Mouse (Mus musculus) E14TG2a.4 (cell line): Measurements from ENCODE around the gene Loxl1.

Experiments
- H3K27me3 ChIP-seq: 2 replicates; pipeline ENCODE4 v1.6.1; 2014; ENCODE audit warnings: low read length, control low read depth; ENCODE audit not compliant: insufficient read depth
- H3K36me3 ChIP-seq: 2 replicates; pipeline ENCODE4 v1.6.1; 2014; ENCODE audit warnings: low read length, control low read depth; ENCODE audit not compliant: insufficient read depth
- H3K4me1 ChIP-seq: replicated peaks from 2 replicates; pipeline ENCODE4 v1.6.1; 2014; ENCODE audit warnings: low read depth, low read length, control low read depth
- H3K4me3 ChIP-seq: replicated peaks from 2 replicates; pipeline ENCODE4 v1.5.1; 2014; ENCODE audit warnings: mild to moderate bottlenecking, low read length
- H3K9me3 ChIP-seq: 2 replicates; pipeline ENCODE4 v1.6.1; 2014; ENCODE audit warnings: low read length, control low read depth
- CTCF ChIP-seq: conservative IDR thresholded peaks from 2 replicates; pipeline ENCODE4 v1.5.1; 2014; ENCODE audit warnings: low read length
- NANOG ChIP-seq: IDR thresholded peaks from 2 replicates; pipeline ENCODE4 v1.6.1; 2014; ENCODE audit warnings: borderline replicate concordance, low read length, mixed read lengths
- POU5F1 ChIP-seq: IDR thresholded peaks from 2 replicates; pipeline ENCODE4 v1.6.1; 2014; ENCODE audit warnings: low read length, borderline replicate concordance

Loxl1 gene

DNA sequence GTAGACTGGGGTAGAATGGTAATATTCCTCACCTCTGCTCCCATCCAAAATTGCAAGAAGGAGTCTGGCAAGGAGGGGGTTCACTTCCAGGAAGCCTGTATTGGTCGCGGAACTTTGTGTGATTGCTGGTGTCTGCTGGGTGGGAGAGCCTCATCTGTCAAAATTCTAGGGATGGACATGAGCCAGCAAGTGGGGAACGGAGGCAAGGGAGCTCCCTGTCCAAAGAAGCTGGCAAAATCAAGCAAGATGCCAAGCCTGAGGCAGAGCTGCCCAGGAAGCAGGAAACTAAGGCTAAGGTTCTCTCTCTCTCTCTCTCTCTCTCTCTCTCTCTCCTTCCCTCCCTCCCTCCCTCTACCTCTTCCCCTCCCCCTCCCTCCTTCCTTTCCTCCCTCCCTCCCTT, 4.4 kb upstream of the Loxl1 start:
- no peak for TF ChIP-seq POU5F1
- TF ChIP-seq NANOG: no peak
- TF ChIP-seq CTCF: no peak
- H3K4me3 ChIP-seq: no peak overlapping the region
- H3K27me3 ChIP-seq: peaks cover 67% of the 10 kb centered on the region
- peaks cover 18% of the 10 kb centered on the region for H3K4me1 ChIP-seq
- no peaks in the 10 kb centered on the region for H3K36me3 ChIP-seq
- H3K9me3 ChIP-seq: peaks cover 4% of the 10 kb centered on the region; the same call in 1 of the 2 replicates

DNA sequence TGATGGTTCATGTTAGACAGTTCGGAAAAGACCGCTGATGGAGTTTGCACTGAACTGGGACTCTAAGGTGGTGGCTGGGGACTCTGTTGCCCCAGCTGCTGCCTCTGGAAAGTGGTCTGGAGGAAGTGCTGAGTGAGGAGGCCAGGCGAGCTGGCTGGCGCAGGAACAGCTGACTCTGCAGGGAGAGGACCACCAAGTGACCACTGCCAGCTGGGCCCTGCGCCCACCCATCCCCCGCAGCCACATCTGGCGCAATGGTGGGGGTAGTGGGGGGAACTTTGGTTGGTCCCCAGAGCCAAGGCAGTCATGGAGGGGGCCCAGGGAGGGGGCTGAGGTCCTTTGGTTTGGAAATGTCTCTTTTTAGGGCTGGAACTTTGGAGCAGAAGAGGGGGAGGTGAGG, 3.8 kb upstream of the Loxl1 start:
- no peak overlapping the region for H3K4me3 ChIP-seq
- H3K27me3 ChIP-seq: peaks cover 73% of the 10 kb centered on the region
- H3K36me3 ChIP-seq: no peaks in the 10 kb centered on the region
- no peak for TF ChIP-seq NANOG
- TF ChIP-seq POU5F1: no peak
- TF ChIP-seq CTCF: no peak
- peaks cover 18% of the 10 kb centered on the region for H3K4me1 ChIP-seq
- peaks cover 2% of the 10 kb centered on the region; the same call in 1 of the 2 replicates for H3K9me3 ChIP-seq

DNA sequence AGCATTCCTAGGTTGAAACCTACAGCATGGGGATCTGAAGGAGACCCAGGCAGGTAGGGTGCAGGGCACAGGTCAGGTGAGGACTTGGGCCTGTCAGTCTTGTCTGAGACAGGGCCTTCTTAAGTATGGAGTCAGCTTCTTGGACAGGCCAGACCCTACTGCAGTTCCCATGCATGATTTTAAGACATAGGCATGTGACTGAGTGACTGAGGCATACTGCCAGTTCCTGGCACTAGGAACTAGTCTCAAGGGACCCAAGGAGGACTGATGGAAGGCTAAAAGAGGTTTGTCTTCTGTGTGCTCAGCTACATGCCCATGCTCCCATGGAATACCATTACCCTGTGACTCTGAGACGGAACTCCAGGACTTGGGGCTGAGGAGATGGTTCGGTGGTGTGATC, 2.9 kb upstream of the Loxl1 start:
- H3K36me3 ChIP-seq: no peaks in the 10 kb centered on the region
- H3K4me3 ChIP-seq: no peak overlapping the region
- H3K9me3 ChIP-seq: no peaks in the 10 kb centered on the region
- peaks cover 80% of the 10 kb centered on the region for H3K27me3 ChIP-seq
- TF ChIP-seq POU5F1 (no peak), NANOG (no peak), CTCF (no peak)
- peaks cover 25% of the 10 kb centered on the region for H3K4me1 ChIP-seq

DNA sequence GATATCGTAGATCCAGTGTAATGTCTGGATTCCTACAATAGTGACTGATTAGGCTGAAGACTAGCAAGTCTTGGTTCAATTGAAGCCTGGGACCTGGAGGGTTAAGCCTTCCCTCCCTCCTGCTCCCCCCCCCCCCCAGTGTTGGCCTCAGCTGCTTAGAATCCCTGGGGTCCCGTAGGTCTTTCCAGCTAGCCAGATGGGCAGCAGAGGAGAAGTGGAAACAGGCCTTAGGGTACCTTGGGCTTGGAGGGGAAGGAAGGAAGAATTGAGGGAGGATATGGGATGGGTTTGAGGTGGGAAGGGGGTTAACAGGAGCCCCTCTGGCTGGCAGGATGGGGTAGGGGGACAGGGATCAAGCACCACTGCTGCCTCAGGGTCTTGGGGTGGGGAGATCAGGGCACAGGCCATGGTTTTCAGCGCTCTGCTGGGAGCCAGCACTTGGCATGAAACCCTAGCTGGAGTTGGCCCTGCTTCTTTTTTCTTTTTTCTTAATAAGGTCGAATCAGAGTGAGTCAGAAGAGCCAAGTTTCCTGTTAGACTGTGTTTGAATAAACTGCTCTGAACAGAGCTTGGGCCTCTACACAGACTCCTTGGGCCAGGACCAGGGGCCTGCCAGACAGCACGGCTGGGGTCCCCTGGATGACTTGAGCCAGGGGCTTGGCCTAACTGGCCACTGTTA, 1.8 kb upstream of the Loxl1 start:
- H3K27me3 ChIP-seq: peaks cover 86% of the 10 kb centered on the region
- H3K36me3 ChIP-seq: no peaks in the 10 kb centered on the region
- H3K4me3 ChIP-seq: no peak overlapping the region
- peaks cover 26% of the 10 kb centered on the region for H3K4me1 ChIP-seq
- no peaks in the 10 kb centered on the region for H3K9me3 ChIP-seq
- TF ChIP-seq POU5F1 (no peak), NANOG (no peak), CTCF (no peak)

DNA sequence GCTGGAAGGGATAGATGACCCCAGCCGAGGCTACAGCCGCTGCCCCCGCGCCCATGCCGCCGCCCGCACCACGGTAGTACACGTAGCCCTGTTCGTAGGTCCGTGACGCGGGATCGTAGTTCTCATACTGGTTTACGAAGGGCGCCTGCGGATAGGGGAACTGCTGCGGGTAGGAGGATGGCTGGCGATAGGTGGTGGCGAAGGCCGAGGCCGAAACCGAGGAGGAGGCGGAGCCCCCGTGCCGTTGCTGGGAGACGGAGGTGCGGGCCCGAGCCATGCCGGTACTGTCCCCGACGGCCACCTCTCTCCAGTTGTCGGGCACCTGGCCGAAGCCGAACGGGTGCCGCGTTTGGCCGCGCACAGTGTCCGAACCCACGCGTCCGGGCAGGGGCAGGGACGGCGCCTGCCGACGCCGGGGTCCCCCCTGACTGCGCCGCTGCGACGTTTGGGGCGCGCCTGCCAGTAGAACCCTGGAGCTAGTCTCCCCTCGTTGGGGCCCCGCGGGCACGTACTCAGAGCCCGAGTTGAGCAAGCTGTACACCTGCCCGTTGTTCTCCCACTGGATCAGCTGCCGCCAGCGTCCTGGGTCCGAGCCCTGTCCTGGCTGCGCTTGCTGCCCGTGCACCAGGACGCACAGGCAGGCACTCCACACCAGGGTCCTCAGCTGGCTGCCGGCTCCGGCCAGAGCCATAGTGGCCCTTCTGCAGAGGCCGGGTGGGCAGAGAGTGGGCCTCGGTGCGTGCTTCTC, 616 bp downstream of the Loxl1 start:
- Histone ChIP-seq H3K36me3 (no peaks in the 10 kb centered on the region), H3K9me3 (no peaks in the 10 kb centered on the region), H3K27me3 (peaks cover 89% of the 10 kb centered on the region), H3K4me3 (peak overlapping the region; percentile 77), H3K4me1 (peaks cover 35% of the 10 kb centered on the region)
- TF ChIP-seq CTCF: no peak
- no peak for TF ChIP-seq POU5F1
- TF ChIP-seq NANOG: no peak

DNA sequence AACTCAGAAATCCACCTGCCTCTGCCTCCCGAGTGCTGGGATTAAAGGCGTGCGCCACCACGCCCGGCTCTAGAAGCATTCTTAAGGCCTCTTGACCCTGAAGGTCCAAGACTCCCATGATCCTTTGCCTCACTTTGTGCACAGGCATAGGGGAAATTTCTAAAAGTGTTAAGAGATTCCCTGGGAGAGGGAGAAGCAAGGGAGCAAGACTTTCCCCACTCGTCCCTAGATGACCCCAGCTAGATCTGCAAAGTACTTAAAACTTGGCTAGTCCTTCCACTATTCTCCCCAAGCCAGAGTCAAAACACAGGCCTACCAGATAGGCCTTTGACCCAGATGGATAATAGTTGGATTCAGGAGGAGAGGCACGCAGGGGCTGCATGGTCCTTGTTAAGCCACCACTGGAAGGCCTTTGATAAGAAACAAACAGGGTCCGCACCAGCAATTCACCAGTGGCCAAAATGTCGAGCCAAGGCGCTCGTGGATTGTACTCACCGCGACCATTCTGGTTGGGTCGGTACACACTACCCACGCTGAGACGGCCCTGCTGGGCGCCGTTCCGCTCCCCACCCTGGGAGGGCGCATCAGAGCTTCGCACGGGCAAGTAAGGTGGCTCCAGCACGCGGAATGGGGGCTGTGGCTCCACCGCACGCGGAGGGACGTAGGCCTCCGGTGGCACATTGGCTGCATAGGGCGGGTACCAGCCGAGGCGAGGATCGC, 1.6 kb downstream of the Loxl1 start:
- Histone ChIP-seq H3K36me3 (no peaks in the 10 kb centered on the region), H3K4me3 (peak overlapping the region; percentile 77), H3K9me3 (no peaks in the 10 kb centered on the region), H3K4me1 (peaks cover 27% of the 10 kb centered on the region), H3K27me3 (peaks cover 87% of the 10 kb centered on the region)
- TF ChIP-seq POU5F1 (no peak), NANOG (no peak), CTCF (peak; percentile 22)

DNA sequence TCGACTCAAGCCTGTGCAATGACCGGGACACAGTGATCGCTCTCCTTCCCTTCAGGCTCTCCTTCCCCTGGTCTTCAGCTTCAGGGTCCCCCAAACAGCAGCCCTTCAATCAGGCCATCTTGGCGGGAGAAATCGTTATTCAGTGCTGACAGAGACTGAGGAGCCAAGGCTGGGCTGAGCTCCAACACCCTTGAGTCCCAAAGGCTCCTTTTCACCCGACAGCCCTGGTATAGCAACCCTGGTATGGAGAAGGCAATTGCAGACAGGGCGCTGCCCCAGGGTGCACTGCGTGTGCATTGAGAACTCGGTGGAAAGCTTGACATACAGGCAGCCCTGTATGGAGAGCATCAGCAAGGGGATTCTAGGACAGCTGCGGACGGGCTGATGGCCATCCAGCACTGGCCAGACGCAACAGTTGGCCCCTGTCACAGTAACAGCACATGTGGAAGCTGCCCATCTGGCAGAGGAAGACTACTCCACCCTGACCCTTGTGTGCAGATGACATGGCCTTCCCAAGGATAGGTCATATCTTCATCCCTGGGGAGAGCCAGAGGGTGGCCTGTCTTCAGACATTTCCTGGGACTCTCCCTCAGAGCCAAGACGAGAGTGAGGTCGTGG, 2.8 kb downstream of the Loxl1 start:
- H3K27me3 ChIP-seq: peaks cover 85% of the 10 kb centered on the region
- TF ChIP-seq NANOG (no peak), CTCF (no peak), POU5F1 (no peak)
- H3K4me3 ChIP-seq: no peak overlapping the region
- H3K36me3 ChIP-seq: no peaks in the 10 kb centered on the region
- H3K4me1 ChIP-seq: peaks cover 37% of the 10 kb centered on the region
- no peaks in the 10 kb centered on the region for H3K9me3 ChIP-seq

DNA sequence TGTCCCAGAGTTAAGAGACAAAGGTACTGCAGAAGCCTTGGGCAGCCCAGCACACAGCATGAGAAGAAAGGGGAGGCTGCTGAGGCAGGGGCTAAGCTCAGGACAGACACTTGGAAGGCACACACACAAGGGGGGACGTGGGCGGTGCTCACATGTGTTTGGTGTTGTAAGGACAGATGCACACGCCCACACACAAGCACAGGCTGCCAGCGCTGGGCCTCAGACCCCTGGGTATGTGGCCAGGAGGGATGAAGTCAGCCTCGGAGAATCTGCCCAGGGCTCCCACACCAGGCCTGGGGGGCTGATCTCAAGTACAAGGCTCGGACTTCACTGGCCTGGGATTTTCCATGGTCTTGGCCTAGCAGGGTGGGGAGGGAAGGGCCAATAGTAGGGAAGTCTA, 4.6 kb downstream of the Loxl1 start:
- Histone ChIP-seq H3K4me3 (no peak overlapping the region), H3K36me3 (no peaks in the 10 kb centered on the region), H3K27me3 (peaks cover 77% of the 10 kb centered on the region), H3K4me1 (peaks cover 38% of the 10 kb centered on the region), H3K9me3 (no peaks in the 10 kb centered on the region)
- TF ChIP-seq POU5F1 (no peak), NANOG (no peak), CTCF (no peak)
